Mouse (Mus musculus): Measurements from ENCODE around the gene 4933412E24Rik. TPM values are rescaled to one million over a fixed set of nuclear protein-coding genes. Genes with fewer than 3 reads are reported as not detected.
A peak's percentile ranks its signal among the peaks of the same experiment; 100 is the strongest.

Gene 4933412E24Rik
- not detected for total RNA-seq (2021)
- long read RNA-seq = 0 reads

DNA sequence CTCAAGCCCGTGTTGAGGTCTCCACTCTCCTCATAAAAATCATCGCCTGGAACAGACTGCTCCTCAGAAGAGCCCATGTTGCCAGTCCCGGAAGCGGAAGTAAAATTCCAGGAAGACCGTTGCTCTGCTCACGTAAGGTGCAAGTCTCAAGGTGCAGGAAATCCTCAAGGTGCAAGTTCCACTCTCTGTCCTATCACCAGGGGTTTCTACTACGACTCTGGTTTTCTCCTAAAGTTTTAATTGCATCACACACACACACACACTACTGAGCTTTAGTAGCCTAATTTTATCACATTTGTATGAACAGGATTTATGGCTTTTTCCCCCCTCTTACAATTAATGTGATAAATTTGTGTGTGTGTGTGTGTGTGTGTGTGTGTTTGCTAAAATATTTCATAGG, at the start of gene 4933412E24Rik:
Gene 4933412E24Rik, minus strand, starts transcription at position 101 of the 400 bp plus-strand sequence.
- no peak for DNase-seq (ENCODE audit: low spot score in 2 of 2)

DNA sequence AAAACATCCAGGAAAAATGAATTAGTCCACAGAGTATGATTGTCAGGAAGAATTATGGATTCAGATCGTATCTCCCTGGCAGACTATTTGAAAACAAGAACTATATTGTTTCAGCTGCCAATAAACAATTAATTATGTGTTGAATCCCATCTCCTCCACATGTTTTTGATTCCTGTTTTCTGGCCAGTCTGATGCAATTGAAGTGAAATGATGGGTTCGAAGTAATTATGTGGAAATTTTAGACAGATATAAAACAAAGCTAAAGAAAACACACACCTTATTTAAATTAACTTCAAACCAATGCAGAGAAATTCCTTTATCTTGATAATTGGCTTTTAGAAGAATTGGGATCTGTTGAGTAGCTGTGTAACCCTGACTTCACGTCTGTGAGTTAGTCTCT, 14.3 kb upstream of the 4933412E24Rik start:
- no peak for DNase-seq (ENCODE audit: low spot score in 2 of 2)

- DNase-seq (ENCODE audit: low spot score in 2 of 2) = peak; percentile 18 to 19
Observed at GRCm38 (mm10) chr15:60021256-60021655, 4.8 kb upstream of the 4933412E24Rik start.

DNA sequence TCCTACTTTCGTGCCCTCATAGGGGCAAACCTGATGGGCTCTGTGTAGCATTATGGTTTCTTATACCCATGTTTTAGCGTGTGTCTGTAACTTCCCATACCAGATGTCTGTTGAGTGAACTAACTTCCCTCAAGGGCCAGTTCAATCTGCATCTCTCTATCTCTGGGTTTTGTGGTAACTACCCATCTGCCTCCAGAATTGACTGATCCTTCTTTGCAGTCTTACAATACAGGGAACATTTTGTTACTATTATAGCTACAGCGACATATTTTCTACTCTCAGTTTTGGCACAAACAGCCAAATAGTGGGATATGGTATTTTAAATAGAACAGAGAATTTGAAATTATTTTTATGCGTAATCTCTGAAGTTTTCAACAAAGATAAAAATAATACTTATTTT, 6.2 kb downstream of the 4933412E24Rik start:
- DNase-seq (ENCODE audit: low spot score in 2 of 2) = no peak

DNA sequence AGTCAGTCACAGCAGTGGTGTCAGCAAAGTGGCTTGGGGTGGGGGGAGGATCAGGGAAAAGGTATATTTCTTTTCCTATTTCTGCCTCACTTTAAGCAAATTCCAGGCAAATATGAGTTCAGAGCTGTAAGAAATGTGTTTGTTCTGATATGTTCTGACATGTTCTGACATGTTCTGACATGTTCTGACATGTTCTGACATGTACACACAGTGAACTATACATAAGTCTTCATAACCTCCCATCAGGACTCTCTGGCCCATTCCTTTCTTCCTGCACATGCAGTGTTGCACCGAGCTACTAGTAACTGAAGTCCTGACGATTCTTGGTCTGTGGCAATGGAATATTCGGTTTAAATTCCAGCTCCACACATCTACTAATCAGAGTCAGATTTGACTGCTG, 6.8 kb downstream of the 4933412E24Rik start:
- no peak for DNase-seq (ENCODE audit: low spot score in 2 of 2)

DNA sequence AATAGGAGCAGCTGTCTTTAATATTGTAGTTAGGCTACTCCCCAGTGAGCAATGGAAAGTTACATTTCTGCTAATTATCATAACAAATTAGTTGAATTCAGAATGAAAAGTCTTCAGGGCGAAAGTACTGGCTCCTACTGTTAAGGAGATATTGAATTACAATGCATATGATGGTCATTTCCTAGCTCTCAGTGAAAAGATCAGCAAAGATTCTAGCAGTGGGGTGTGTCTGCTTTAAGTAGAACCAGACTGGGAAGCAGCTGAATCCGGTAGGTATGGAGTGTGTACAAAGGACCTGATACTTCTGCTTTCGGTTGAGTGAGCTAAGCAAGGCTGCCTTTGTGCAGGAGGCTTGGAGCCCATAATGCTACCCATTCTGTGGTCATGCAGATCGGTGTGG, 32.6 kb downstream of the 4933412E24Rik start:
- DNase-seq (ENCODE audit: low spot score in 2 of 2) = no peak

DNA sequence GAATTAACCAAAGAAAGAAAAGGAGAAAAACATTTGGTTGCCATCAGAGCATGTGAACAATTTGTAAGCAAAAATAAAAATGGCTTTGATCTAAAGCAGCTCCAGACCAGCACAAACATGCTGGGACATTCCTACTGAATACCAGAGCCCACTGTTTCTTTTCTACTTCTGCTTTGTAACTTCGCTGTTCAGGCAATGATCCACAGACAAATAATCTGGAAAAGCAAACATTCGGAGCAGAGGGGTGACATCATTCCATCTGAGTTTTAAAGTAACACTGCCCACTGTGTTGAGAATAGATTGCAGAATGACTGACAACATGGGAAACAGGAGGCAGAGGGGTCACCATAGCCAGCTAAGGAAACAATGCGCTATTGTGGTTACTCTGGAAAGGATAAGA, 41.1 kb downstream of the 4933412E24Rik start:
- DNase-seq (ENCODE audit: low spot score in 2 of 2) = no peak

DNA sequence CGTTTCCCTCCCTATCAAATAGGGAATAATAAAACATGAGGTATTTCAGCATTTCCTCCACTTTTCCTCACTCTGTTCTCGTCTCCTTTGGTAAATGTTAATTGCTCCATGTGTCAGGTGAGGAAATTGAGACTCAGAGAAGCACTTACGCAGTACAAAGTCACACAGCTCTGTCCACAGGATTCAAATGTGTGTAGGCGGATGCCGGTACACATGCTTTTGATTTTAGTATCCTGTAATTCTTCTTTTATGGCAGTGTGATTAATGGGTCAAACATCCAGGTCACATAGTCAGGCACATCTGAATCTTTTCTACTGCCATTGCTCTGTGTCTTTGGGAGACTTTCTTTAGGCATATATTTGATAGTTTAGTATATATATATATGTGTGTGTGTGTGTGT, 41.8 kb downstream of the 4933412E24Rik start:
- DNase-seq (ENCODE audit: low spot score in 2 of 2) = no peak

GRCm38 (mm10) chr15:59973651-59974519, 42.5 kb downstream of the 4933412E24Rik start:
- DNase-seq (ENCODE audit: low spot score in 2 of 2) = no peak
